Mouse (Mus musculus): ENCODE data around the gene Fbxl13.

Fbxl13 gene

DNA sequence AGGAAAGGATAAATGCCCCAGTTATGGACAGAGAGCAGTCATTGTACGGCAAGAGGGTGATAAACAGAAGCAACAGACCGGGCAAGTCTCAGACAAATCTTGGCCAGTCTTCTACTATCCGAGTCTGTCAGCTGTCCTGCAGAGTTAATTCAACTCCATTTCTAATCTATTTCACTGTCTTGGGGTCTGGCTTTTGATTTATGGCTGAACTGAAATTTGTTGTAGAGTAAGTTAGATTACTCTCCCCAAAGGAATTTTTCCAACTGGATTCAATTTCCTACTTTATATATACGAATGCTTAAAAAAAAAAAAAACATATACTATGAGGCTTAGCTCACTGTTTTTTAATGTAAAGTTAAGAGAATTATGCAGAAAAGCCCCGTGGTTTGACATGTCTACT lies 158.6 kb downstream of the Fbxl13 start:
- no peak for DNase-seq (ENCODE audit: low read depth, low spot score)

GRCm38 (mm10) chr5:21485197-21485829 lies 160.1 kb downstream of the Fbxl13 start:
- no peak for DNase-seq (ENCODE audit: low read depth, low spot score)

DNA sequence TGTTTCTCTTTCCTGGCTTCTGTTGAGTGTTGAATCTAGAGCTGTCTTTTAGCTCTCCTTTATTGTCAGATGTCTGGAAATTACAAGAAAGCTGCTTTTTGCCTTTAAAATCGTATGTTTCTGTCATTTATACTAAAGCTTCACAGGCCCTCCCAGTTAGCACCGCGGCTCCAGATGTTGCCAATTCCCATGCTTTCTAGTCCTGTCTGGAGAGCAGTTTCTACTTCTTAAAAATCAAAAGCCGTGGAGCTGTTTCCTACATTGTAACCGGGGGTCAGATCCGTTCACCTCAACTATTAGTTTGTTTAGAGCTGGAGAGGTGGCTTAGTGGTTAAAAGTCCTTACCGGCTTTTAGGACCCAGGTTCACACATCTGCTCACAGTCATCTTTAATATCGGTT lies 162.2 kb downstream of the Fbxl13 start:
- DNase-seq (ENCODE audit: low read depth, low spot score), result no peak

- DNase-seq (ENCODE audit: low read depth, low spot score), result peak; percentile 15
Measured at GRCm38 (mm10) chr5:21482446-21483222, 162.8 kb downstream of the Fbxl13 start.

- DNase-seq (ENCODE audit: low read depth, low spot score), result no peak
Measured at GRCm38 (mm10) chr5:21481521-21481920, 163.9 kb downstream of the Fbxl13 start.

DNA sequence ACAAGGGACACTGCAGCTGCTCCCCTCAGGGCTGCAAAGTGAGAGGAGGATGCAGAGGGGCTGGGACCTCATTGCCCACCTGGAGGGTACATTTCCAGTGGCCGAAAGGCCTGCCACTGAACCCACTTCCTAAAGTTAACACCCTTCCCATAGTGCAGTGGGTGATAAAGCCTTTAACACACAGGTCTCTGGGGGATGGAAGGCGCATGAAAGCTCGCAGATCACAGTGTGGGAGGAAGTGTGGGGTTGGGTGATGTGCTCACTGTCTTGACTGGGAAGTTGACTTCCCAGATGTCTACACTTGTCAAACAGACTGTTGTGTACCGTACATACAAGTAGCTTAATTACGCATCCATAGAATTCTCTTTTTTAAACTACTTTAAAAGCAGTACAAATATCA lies 165.7 kb downstream of the Fbxl13 start:
- DNase-seq (ENCODE audit: low read depth, low spot score), result no peak

GRCm38 (mm10) chr5:21478428-21478827 lies 167.0 kb downstream of the Fbxl13 start:
- no peak for DNase-seq (ENCODE audit: low read depth, low spot score)

DNA sequence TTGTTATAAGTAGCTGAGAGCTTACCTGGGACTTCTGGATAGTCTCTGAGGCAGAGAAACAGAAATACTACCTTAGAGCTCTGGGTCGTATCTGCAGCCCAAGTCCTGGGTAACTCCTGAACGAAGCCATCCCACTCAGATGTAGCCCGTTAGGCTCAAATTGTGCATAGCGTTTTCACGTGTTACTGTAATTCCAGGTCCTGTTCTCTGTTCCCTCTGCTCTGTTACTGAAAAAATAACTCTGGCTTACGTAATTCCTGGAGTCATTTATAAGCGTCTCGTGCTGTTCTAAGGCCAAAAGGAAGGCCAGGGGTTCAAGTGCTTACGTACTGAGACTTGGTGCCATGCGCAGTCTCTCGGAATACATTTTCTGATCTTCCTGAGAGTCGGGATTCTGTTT lies 177.3 kb downstream of the Fbxl13 start:
- DNase-seq (ENCODE audit: low read depth, low spot score), result no peak

DNA sequence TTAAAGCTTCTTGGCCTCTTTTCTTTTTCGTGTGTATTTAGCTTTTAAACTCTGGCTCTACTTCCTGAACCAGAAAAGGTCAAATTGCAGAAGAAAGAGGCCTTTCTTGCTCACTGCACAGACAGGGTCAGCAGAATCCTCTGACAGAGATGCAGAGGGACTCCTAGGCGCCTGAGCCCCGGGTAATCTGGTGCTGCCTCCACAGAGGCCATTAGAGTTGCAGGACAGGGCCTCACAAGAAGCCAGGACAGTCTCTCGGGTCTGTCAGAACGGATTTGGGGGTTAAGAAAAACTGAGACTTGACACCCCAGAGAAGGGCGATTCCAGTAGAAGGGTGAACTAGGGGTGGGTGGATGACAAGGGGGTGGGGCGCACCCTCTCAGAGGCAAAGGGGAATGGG lies 178.0 kb downstream of the Fbxl13 start:
- DNase-seq (ENCODE audit: low read depth, low spot score), result no peak

- no peak for DNase-seq (ENCODE audit: low read depth, low spot score)
Measured at GRCm38 (mm10) chr5:21440833-21441530, 204.5 kb downstream of the Fbxl13 start.

DNA sequence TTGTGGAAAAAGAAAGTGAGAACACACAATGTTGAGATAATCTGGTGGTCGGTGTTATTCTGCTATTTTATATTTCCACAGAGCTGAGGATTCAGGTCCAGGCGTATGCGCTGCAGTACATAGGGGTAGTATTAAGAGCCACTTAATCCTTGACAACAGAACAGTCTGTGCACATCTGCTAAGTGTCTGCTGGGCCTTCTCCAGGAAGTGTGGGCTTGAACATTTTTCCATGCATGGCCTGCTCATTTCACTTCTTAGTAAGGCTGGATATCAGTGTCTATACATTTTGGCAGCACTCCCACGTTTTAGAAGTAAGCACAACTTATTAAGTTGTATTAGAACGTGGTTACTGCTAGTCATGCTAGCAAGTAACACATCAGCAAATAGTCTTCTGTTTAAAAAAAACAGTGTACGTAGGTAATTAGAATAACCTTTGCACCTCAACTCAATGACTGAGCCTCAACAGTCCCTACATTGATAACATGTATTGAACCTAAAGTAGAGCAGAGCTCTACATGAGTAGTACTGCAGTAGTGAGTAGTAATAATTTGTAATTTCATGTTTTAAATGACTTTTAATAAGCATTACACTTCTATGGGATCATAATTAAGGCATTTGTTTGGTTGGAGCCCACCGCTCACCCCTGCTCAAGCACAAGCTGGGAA lies 205.9 kb downstream of the Fbxl13 start:
- DNase-seq (ENCODE audit: low read depth, low spot score), result no peak

- no peak for DNase-seq (ENCODE audit: low read depth, low spot score)
Measured at GRCm38 (mm10) chr5:21438428-21438827, 207.0 kb downstream of the Fbxl13 start.

GRCm38 (mm10) chr5:21436471-21436975 lies 208.9 kb downstream of the Fbxl13 start:
- DNase-seq (ENCODE audit: low read depth, low spot score), result no peak

GRCm38 (mm10) chr5:21434148-21434929 lies 211.1 kb downstream of the Fbxl13 start:
- no peak for DNase-seq (ENCODE audit: low read depth, low spot score)
